Mouse (Mus musculus): ENCODE results near the gene Olfr1164. TPM values are rescaled to one million over a fixed set of nuclear protein-coding genes. Genes with fewer than 3 reads are reported as not detected.

Gene Olfr1164
- polyA plus RNA-seq (2015; fragmentation: Illumina TruSeq; extraction: RNeasy Lipid Tissue Mini Kit (QIAGEN cat#74804); ENCODE audit: insufficient read depth, low read depth, low replicate concordance), result not detected

GRCm38 (mm10) chr2:88093866-88094265 is at the start of gene Olfr1164:
Gene Olfr1164 (minus strand): TSS chr2:88093966.

GRCm38 (mm10) chr2:88128172-88128571 is 34.4 kb upstream of the Olfr1164 start, which contains the start of gene Olfr1166:
Gene Olfr1166 (minus strand): TSS chr2:88128272.

GRCm38 (mm10) chr2:88071730-88072129 is 22.0 kb downstream of the Olfr1164 start, which contains the start of gene Olfr1163:
Gene Olfr1163 (minus strand): TSS chr2:88071830.

GRCm38 (mm10) chr2:88051029-88051428 is 42.7 kb downstream of the Olfr1164 start, which contains the start of gene Olfr1162:
Gene Olfr1162 (minus strand): TSS chr2:88051129.

Other genes with a start within 250 kb of the Olfr1164 start
- not detected for gene Olfr1150-ps1, start 250.0 kb downstream of the Olfr1164 start, polyA plus RNA-seq (2015; fragmentation: Illumina TruSeq; extraction: RNeasy Lipid Tissue Mini Kit (QIAGEN cat#74804); ENCODE audit: insufficient read depth, low read depth, low replicate concordance)
- not detected for gene Olfr1151, start 238.1 kb downstream of the Olfr1164 start, polyA plus RNA-seq (2015; fragmentation: Illumina TruSeq; extraction: RNeasy Lipid Tissue Mini Kit (QIAGEN cat#74804); ENCODE audit: insufficient read depth, low read depth, low replicate concordance)
- not detected for gene Olfr1152, start 227.5 kb downstream of the Olfr1164 start, polyA plus RNA-seq (2015; fragmentation: Illumina TruSeq; extraction: RNeasy Lipid Tissue Mini Kit (QIAGEN cat#74804); ENCODE audit: insufficient read depth, low read depth, low replicate concordance)
- gene Olfr1153, start 199.0 kb downstream of the Olfr1164 start, polyA plus RNA-seq (2015; fragmentation: Illumina TruSeq; extraction: RNeasy Lipid Tissue Mini Kit (QIAGEN cat#74804); ENCODE audit: insufficient read depth, low read depth, low replicate concordance), result not detected
- gene Olfr1154, start 188.8 kb downstream of the Olfr1164 start, polyA plus RNA-seq (2015; fragmentation: Illumina TruSeq; extraction: RNeasy Lipid Tissue Mini Kit (QIAGEN cat#74804); ENCODE audit: insufficient read depth, low read depth, low replicate concordance), result not detected
- gene Olfr1155, start 148.8 kb downstream of the Olfr1164 start, polyA plus RNA-seq (2015; fragmentation: Illumina TruSeq; extraction: RNeasy Lipid Tissue Mini Kit (QIAGEN cat#74804); ENCODE audit: insufficient read depth, low read depth, low replicate concordance), result not detected
- not detected for gene Olfr1156, start 140.9 kb downstream of the Olfr1164 start, polyA plus RNA-seq (2015; fragmentation: Illumina TruSeq; extraction: RNeasy Lipid Tissue Mini Kit (QIAGEN cat#74804); ENCODE audit: insufficient read depth, low read depth, low replicate concordance)
- gene Olfr1157, start 125.7 kb downstream of the Olfr1164 start, polyA plus RNA-seq (2015; fragmentation: Illumina TruSeq; extraction: RNeasy Lipid Tissue Mini Kit (QIAGEN cat#74804); ENCODE audit: insufficient read depth, low read depth, low replicate concordance), result not detected
- not detected for gene Olfr74, start 119.3 kb downstream of the Olfr1164 start, polyA plus RNA-seq (2015; fragmentation: Illumina TruSeq; extraction: RNeasy Lipid Tissue Mini Kit (QIAGEN cat#74804); ENCODE audit: insufficient read depth, low read depth, low replicate concordance)
- not detected for gene Olfr1158, start 103.9 kb downstream of the Olfr1164 start, polyA plus RNA-seq (2015; fragmentation: Illumina TruSeq; extraction: RNeasy Lipid Tissue Mini Kit (QIAGEN cat#74804); ENCODE audit: insufficient read depth, low read depth, low replicate concordance)
- gene Olfr1160, start 85.7 kb downstream of the Olfr1164 start, polyA plus RNA-seq (2015; fragmentation: Illumina TruSeq; extraction: RNeasy Lipid Tissue Mini Kit (QIAGEN cat#74804); ENCODE audit: insufficient read depth, low read depth, low replicate concordance), result not detected
- not detected for gene Olfr1161, start 71.2 kb downstream of the Olfr1164 start, polyA plus RNA-seq (2015; fragmentation: Illumina TruSeq; extraction: RNeasy Lipid Tissue Mini Kit (QIAGEN cat#74804); ENCODE audit: insufficient read depth, low read depth, low replicate concordance)
- gene Olfr73, start 56.3 kb downstream of the Olfr1164 start, polyA plus RNA-seq (2015; fragmentation: Illumina TruSeq; extraction: RNeasy Lipid Tissue Mini Kit (QIAGEN cat#74804); ENCODE audit: insufficient read depth, low read depth, low replicate concordance), result not detected
- not detected for gene Olfr1162, start 42.8 kb downstream of the Olfr1164 start, polyA plus RNA-seq (2015; fragmentation: Illumina TruSeq; extraction: RNeasy Lipid Tissue Mini Kit (QIAGEN cat#74804); ENCODE audit: insufficient read depth, low read depth, low replicate concordance)
- gene Olfr1163, start 22.1 kb downstream of the Olfr1164 start, polyA plus RNA-seq (2015; fragmentation: Illumina TruSeq; extraction: RNeasy Lipid Tissue Mini Kit (QIAGEN cat#74804); ENCODE audit: insufficient read depth, low read depth, low replicate concordance), result not detected
- not detected for gene Olfr1166, start 34.3 kb upstream of the Olfr1164 start, polyA plus RNA-seq (2015; fragmentation: Illumina TruSeq; extraction: RNeasy Lipid Tissue Mini Kit (QIAGEN cat#74804); ENCODE audit: insufficient read depth, low read depth, low replicate concordance)
- gene Olfr1167, start 61.2 kb upstream of the Olfr1164 start, polyA plus RNA-seq (2015; fragmentation: Illumina TruSeq; extraction: RNeasy Lipid Tissue Mini Kit (QIAGEN cat#74804); ENCODE audit: insufficient read depth, low read depth, low replicate concordance), result not detected
- not detected for gene Olfr1168, start 87.9 kb upstream of the Olfr1164 start, polyA plus RNA-seq (2015; fragmentation: Illumina TruSeq; extraction: RNeasy Lipid Tissue Mini Kit (QIAGEN cat#74804); ENCODE audit: insufficient read depth, low read depth, low replicate concordance)
- not detected for gene Olfr1170, start 134.4 kb upstream of the Olfr1164 start, polyA plus RNA-seq (2015; fragmentation: Illumina TruSeq; extraction: RNeasy Lipid Tissue Mini Kit (QIAGEN cat#74804); ENCODE audit: insufficient read depth, low read depth, low replicate concordance)
- not detected for gene Olfr1173, start 185.9 kb upstream of the Olfr1164 start, polyA plus RNA-seq (2015; fragmentation: Illumina TruSeq; extraction: RNeasy Lipid Tissue Mini Kit (QIAGEN cat#74804); ENCODE audit: insufficient read depth, low read depth, low replicate concordance)
- not detected for gene Olfr1174-ps, start 221.2 kb upstream of the Olfr1164 start, polyA plus RNA-seq (2015; fragmentation: Illumina TruSeq; extraction: RNeasy Lipid Tissue Mini Kit (QIAGEN cat#74804); ENCODE audit: insufficient read depth, low read depth, low replicate concordance)
- gene Olfr1175-ps, start 233.2 kb upstream of the Olfr1164 start, polyA plus RNA-seq (2015; fragmentation: Illumina TruSeq; extraction: RNeasy Lipid Tissue Mini Kit (QIAGEN cat#74804); ENCODE audit: insufficient read depth, low read depth, low replicate concordance), result not detected
- not detected for gene Olfr1176, start 242.8 kb upstream of the Olfr1164 start, polyA plus RNA-seq (2015; fragmentation: Illumina TruSeq; extraction: RNeasy Lipid Tissue Mini Kit (QIAGEN cat#74804); ENCODE audit: insufficient read depth, low read depth, low replicate concordance)

Measured in pancreas, adult 10 weeks (tissue).